Mouse (Mus musculus) right cerebral cortex, postnatal 10 days (tissue): ENCODE data around the gene Cenph.
"Not testable (repeated sequence)": the region's sequence is repeated elsewhere in the genome, so short reads cannot be mapped to it uniquely, and the experiment has no call there.

Source experiments
- DNase-seq, 2 experiments: peaks; one replicate each; pipeline ENCODE4 v3.0.0; 2021; ENCODE audit warnings: low spot score in 2 of 2

Cenph gene

GRCm38 (mm10) chr13:100775252-100776055, at the start of gene Cenph:
Gene Cenph (minus strand): TSS chr13:100775899.
- peak; percentile 93 to 94 for DNase-seq

DNA sequence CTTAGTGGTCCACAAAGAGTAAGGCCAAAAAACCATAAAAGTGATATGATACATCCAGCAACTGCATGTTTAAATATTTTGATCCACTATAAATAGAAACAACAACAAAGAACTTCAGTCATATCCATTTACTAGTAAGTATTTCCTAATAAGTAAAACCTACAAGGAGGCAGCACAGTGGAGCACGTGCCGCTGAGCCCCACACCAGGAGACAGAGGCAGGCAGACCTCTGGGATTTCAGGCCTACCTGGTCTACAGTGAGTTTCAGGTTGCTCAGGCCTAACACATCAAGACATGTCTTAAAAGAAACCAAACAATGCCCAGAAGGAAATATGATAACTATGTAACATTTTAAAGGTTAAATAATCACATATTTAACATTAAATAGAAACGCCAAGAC, 49.2 kb upstream of the Cenph start:
- no peak for DNase-seq

DNA sequence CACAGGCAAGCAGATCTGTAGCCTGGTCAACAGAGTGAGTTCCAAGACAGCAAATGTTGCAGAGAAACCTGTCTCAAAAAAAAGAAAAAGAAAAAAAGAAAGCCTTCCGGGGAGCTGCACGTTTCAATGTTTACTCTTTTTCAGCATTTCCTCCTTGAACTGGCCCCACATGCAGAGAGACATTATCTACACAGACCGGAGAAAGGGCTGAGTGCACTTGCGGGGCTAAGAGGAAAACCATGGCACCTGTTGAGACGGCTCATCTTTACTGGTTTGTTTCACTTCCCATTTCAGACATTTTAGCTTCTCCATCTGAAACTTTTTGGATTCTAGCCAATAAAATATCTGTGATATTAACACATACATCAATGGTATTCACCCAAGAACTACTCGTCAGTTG, 48.6 kb upstream of the Cenph start:
- no peak for DNase-seq

DNA sequence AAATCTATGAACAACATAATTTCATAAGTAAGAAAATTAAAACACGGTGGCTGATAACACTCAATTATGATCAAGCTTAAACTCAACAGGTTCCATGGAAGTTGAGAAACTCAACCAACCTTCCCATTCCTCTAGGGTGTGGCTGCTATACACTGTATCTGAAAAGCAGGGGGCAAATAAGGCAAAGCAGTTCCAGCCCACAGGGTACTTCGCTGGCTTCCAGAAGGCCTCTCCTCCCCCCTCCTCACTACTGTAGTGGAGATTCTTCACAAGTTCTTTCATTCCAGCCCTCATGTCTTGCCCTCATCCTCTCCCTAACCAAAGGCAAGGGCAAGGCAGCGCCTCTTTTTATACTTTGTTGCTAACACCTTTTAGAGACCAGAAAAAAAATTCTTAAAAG, 48.2 kb upstream of the Cenph start:
- DNase-seq, result no peak

GRCm38 (mm10) chr13:100814451-100814850, 38.8 kb upstream of the Cenph start:
- DNase-seq, result no peak

GRCm38 (mm10) chr13:100805776-100806175, 30.1 kb upstream of the Cenph start:
- no peak for DNase-seq

- no peak for DNase-seq
These were observed 21.5 kb upstream of the Cenph start for GRCm38 (mm10) chr13:100797171-100797570.

GRCm38 (mm10) chr13:100789083-100789482, 13.4 kb upstream of the Cenph start:
- no peak for DNase-seq

DNA sequence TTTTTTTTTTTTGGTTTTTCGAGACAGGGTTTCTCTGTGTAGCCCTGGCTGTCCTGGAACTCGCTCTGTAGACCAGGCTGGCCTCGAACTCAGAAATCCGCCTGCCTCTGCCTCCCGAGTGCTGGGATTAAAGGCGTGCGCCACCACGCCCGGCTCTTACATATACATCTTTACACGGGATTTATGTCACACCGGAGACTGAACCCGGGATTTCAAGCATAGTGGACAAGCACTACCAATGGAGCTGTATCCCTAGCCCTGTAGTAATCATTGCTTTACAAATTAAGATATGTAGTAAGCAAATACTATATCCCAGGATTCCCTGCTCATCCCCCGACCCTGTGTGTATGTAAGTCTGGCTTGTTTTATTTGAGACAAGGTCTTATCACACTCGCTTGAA, 12.4 kb upstream of the Cenph start:
- not testable (repeated sequence) for DNase-seq

- DNase-seq, result no peak
These were observed 11.8 kb upstream of the Cenph start for GRCm38 (mm10) chr13:100787316-100788010.

- DNase-seq, result peak; percentile 95 to 96
These were observed 10.7 kb upstream of the Cenph start, which contains the start of gene Ccnb1 for GRCm38 (mm10) chr13:100786414-100786867. Gene Ccnb1 (minus strand): TSS chr13:100786570.

DNA sequence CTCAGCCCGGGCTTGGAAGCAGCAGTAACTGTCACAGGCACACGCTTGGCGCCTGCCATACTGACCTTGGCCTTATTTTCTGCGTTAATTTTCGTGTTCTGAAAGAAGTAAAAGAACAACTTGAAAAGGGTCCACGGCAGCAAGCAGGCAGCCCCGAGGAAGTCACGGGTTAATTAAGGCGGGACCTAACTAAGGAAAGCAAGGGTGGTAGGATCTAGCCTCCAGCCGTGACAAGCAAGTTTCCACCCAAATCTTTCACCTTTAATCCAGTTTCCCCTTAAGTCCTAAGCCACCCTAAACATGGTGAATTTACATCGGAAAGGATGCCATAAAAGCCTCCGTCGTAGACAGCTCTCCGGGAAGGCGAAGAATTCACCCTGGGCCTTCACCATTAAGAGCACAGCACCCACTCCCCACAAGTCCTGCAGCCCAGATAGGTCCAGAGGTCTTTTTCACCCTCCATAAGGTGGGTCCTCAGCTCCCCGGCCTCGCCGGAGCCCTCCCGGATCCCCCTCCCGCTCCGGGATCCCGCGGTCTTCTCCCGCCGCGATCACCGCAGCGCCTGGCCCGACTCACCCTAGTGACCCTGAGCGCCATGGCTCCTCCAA, 10.2 kb upstream of the Cenph start:
- no peak for DNase-seq

- no peak for DNase-seq
These were observed 1.8 kb upstream of the Cenph start for GRCm38 (mm10) chr13:100777491-100777890.

DNA sequence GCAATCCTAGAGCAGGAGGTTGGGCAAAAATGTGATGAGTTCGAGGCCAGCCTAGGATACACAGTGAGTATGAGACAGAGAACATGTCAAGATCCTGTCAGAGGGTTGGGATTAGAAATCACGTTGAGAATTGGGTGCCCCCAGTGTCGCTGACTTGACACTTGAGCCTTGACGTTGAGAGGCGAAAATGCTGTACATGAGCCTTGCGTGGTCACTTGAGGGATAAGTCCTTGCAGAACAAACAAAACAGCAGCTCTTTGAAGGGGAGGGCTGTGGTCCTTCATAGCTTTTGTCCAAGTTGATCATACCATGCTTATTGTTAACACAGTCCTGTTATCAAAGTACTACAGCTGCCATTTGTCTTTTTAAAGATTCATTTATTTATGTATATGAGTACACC, 1.0 kb upstream of the Cenph start:
- no peak for DNase-seq

DNA sequence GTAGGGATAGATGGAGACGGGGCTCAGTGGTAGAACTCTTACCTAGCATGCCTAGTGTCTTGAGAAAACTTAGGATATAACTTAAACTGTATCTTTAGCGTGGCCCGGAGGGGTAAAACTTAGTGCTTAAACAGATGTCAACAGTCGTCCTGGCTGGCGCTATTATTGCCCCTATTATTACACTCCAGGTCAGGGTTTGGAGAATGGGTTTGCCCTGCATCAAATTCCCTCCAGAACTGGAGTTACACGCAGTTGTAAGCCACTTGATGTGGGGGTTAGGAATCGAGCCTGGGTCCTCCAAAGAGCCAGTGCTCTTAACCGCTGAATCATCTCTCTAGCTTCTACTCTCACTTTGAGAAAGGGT, 339 bp upstream of the Cenph start:
- DNase-seq, result no peak

DNA sequence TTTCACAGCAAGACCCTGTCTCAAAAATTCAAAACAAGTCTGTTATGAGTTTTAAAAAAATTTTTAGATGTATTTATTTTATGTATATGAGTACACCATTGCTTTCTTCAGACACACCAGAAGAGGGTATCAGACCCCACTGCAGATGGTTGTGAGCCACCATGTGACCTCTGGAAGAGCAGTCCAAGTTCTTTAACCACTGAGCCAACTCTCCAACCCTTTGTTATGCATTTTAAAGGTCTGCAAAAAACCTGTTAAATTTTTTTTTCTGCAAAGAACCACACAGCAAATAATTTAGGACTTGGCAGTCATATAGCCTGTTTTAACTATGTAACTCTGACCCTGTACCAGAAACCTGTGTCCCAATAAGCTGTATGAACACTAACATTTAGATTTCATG, 995 bp downstream of the Cenph start:
- no peak for DNase-seq

DNA sequence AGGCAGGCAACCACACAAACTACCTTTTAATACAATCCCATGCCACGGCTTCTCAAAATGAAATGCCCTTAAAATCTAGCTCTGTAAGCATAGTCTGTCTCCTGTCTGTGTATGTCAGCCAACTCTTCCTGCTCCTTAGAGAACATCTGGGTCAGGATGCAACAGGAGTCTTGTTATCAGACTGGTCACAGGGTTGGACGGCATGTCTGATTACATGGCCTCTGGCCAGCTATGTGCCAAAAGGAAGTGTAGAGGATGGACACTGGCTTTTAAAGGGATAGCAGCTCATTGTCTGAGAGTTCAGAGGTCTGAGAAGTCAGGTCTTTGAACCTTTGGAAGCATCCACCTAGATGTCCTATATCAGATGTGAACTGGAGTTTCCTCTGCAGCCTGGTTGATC, 20.4 kb downstream of the Cenph start:
- DNase-seq, result no peak

DNA sequence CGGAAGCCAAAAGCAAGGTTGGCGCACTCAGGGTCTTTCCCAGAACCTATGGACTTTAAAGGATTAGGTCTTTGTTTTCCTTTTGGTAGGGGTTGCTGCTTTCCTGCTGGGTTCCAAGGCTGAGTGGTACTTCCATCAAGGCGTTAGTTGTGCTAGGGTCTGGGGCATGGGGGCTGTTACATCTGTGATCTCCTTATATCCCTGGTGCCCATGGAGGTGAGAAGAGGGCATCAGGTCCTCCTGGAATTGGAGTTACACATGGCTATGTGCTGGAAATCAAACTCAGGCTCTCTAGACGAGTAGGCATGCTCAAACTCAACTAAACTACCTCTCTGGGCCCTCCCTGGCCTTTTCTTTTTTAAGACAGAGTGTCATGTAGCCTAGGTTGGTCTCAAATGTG, 21.5 kb downstream of the Cenph start:
- no peak for DNase-seq

DNA sequence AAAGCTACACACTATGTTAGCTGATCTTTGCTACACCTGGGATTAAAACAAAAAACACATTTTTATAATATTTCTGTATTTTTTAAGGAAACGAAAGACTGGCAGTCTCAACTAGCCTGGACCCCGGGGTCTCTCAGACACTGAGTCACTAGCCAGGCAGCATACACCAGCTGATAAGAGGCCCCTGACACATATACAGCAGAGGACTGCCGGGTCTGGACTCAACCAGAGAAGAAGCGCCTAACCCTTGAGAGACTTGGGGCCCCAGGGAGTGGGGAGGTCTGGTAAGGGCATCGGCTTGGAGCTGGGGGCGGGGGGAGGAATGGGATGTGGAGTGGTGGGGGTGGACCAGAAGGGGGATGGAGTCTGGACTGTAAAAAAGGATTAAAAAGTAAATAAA, 22.7 kb downstream of the Cenph start:
- DNase-seq, result no peak

DNA sequence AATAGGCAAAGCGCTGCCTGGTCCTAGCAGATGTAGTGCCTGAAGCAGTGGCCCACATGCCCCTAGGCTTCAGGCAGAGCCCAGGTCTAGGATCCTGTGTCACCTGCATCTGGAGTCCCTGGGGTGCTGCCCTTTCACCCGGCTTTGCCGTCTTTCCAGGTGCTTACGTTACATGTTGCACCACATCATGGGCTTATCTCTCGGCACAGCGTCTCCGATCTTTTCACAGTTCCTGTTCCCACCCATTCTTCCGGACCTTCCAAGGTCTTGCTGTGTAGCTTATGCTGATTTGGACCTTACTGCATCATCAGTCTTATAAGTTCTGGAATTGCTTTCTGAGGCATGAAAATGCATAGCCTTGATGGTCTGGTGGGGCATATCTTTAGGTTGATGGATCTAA, 23.2 kb downstream of the Cenph start:
- no peak for DNase-seq

- no peak for DNase-seq
These were observed 24.3 kb downstream of the Cenph start for GRCm38 (mm10) chr13:100751402-100751801.

GRCm38 (mm10) chr13:100750799-100751198, 24.9 kb downstream of the Cenph start:
- DNase-seq, result no peak

DNA sequence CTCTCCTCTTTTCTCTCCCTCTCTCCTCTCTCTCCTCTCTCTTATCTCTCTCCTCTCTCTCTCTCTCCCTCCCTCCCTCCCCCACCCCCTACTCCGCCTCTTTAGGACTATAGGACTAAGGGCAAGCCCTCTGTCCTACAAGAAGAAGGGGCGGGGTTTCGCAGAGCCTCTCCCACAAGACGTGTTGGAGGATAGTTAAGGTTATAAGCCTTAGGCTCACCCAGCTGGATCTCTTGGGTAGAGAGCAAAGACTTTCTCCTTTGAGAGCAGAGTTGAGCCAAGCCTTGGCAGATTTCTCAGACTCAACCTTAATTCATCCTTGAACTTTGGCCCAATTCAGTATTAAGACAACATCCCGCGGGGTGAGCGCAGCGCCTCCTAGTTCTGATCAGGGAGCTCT, 27.1 kb downstream of the Cenph start:
- no peak for DNase-seq
